Mouse (Mus musculus) neural tube, embryonic 10.5 days (tissue): ENCODE results near the gene Spata6.

ENCODE experiments used
- DNase-seq: peaks from one replicate; pipeline ENCODE4 v3.0.0-alpha.2; 2017; ENCODE audit warnings: low spot score; ENCODE audit errors: extremely low spot score

Spata6 gene

GRCm38 (mm10) chr4:111719776-111720661 is at the start of gene Spata6:
Gene Spata6 (plus strand): TSS chr4:111719984.
- DNase-seq, result peak; percentile 90

GRCm38 (mm10) chr4:111670566-111671421 is 49.0 kb upstream of the Spata6 start:
- DNase-seq, result no peak

GRCm38 (mm10) chr4:111671440-111671839 is 48.3 kb upstream of the Spata6 start:
- no peak for DNase-seq

GRCm38 (mm10) chr4:111673904-111674303 is 45.9 kb upstream of the Spata6 start:
- DNase-seq, result no peak

- DNase-seq, result no peak
Observed at GRCm38 (mm10) chr4:111681926-111682325, 37.9 kb upstream of the Spata6 start.

- no peak for DNase-seq
Observed at GRCm38 (mm10) chr4:111682793-111683192, 37.0 kb upstream of the Spata6 start.

- no peak for DNase-seq
Observed at GRCm38 (mm10) chr4:111683843-111684242, 35.9 kb upstream of the Spata6 start.

GRCm38 (mm10) chr4:111685951-111686350 is 33.8 kb upstream of the Spata6 start:
- DNase-seq, result no peak

- DNase-seq, result peak; percentile 47
Observed at GRCm38 (mm10) chr4:111686951-111687350, 32.8 kb upstream of the Spata6 start.

- peak; percentile 82 for DNase-seq
Observed at GRCm38 (mm10) chr4:111687613-111688012, 32.2 kb upstream of the Spata6 start.

- DNase-seq, result no peak
Observed at GRCm38 (mm10) chr4:111691057-111691543, 28.7 kb upstream of the Spata6 start.

- DNase-seq, result no peak
Observed at GRCm38 (mm10) chr4:111701381-111701780, 18.4 kb upstream of the Spata6 start.

GRCm38 (mm10) chr4:111704126-111704525 is 15.7 kb upstream of the Spata6 start:
- no peak for DNase-seq

GRCm38 (mm10) chr4:111704975-111705374 is 14.8 kb upstream of the Spata6 start:
- no peak for DNase-seq

GRCm38 (mm10) chr4:111719296-111719695 is 488 bp upstream of the Spata6 start:
- no peak for DNase-seq

GRCm38 (mm10) chr4:111720662-111721003 is 849 bp downstream of the Spata6 start:
- no peak for DNase-seq

- peak; percentile 18 for DNase-seq
Observed at GRCm38 (mm10) chr4:111721121-111721840, 1.5 kb downstream of the Spata6 start.

- DNase-seq, result no peak
Observed at GRCm38 (mm10) chr4:111737551-111737950, 17.8 kb downstream of the Spata6 start.

- DNase-seq, result no peak
Observed at GRCm38 (mm10) chr4:111780533-111780932, 60.7 kb downstream of the Spata6 start.

- DNase-seq, result no peak
Observed at GRCm38 (mm10) chr4:111799892-111800291, 80.1 kb downstream of the Spata6 start.

- DNase-seq, result no peak
Observed at GRCm38 (mm10) chr4:111803164-111803563, 83.4 kb downstream of the Spata6 start.
